Mouse (Mus musculus) gastrocnemius, postnatal 10 days (tissue): ENCODE results near the gene Ap4e1. TPM values are rescaled to one million over a fixed set of nuclear protein-coding genes. Genes with fewer than 3 reads are reported as not detected.
"Not testable (repeated sequence)": the region's sequence is repeated elsewhere in the genome, so short reads cannot be mapped to it uniquely, and the experiment has no call there.

Source experiments
- DNase-seq: peaks from one replicate; pipeline ENCODE4 v3.0.0; 2021; ENCODE audit warnings: mixed read lengths
- microRNA-seq, 2 experiments: library from miRNA; unstranded; fragments of <30 nt; microRNA quantifications; one replicate each; pipeline ENCODE4 v1.2.0; 2021
- total RNA-seq, 2 experiments: library from RNA; stranded (reverse); gene quantifications; 2 replicates each; pipeline ENCODE4 v1.2.3; 2021

Gene Ap4e1
- total RNA-seq, 2 experiments from 2014 or later = 9.8 to 11.8 TPM

DNA sequence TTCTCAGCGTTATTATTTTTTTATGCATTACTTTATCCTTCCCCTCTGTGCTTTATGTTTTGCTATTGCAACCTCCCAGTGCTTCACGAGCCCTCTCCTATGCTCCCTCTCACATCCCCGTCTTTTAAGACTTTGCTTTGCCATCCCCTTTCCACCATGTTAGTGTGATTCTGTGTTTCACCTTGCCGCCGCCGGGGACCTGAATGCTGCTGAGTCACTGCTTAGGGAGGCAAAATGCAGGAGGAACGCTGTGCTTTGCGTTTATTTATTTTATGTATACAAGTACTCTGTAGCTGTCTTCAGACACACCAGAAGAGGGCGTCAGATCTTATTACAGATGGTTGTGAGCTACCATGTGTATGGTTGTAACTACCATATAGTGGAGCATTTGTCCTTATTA is 69.1 kb downstream of the Ap4e1 start:
- no peak for DNase-seq

DNA sequence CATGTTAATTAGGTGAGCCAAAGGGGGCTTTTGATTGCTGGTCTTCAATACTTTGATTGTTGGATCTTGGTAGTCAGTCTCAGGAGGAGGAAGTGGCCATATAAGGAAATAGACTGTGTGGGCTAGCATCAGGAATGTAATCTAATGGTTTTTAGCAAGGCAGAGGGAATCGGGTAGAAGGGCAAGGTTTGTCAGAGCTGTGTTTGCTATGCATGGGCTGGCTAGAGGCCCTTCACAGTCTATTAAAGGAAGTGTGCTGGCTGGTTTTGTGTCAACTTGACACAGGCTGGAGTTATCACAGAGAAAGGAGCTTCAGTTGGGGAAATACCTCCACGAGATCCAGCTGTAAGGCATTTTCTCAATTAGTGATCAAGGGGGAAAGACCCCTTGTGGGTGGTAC is 70.5 kb downstream of the Ap4e1 start:
- not testable (repeated sequence) for DNase-seq

DNA sequence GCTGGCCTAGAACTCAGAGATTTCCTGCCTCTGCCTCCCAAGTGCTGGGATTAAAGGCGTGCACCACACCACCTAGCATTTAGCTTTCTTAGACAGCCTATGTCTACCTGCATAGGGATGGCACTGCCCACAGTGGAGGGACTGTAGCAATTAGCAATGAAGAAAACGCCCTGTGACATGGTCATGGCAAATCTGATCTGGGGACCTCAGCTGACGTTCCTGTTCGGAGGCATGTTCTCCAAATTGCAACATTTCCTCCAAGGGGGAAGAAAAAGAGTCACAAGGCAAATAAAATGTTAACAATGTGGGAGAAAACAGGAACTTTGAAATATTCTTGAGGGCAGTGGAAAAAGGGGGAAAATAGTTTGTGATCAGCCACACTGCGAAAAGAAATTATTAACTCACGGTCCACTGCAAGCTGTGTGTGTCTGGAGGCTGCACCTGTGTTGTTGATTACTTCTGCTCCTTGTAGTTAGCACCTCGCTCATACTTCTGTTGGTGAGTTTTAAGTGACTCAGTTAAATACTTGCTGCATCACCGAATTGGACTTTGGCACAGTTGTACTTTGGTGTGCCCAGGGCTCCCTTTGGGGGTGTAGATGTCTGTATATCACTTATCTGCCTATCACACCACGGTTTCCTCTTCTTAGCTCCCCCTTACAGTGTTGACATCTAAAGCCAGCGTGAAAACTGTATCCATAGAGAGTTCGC is 71.5 kb downstream of the Ap4e1 start:
- DNase-seq = no peak

DNA sequence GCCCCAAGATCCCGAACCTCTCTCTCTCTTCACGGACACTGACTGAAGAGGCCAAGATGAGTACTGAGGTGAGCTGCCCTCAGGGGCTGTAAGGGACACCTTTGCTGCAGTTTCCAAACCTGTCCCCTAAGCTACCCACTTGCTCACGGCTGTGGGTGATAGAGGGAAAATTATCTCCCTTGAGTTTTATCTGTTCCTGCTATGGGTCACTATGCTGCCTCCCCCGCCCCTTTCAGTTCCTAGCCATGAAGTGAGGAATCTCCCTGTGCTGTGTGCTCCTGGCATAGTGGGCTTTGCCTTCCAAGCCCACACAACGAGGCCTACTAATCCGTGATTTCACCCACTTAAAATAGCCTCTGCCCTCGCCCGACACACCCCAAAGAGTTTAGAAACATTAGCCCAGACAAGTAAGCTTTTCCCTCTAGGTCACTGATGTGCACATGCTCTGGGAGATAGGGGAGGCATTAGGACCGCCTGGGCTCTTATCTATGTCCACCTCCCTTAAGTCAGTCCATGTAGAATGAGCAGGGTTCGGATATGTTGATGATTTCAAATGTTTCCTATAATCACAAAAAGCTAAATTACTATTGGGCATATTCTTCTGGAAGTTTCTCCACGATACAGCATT is 72.2 kb downstream of the Ap4e1 start:
- no peak for DNase-seq

DNA sequence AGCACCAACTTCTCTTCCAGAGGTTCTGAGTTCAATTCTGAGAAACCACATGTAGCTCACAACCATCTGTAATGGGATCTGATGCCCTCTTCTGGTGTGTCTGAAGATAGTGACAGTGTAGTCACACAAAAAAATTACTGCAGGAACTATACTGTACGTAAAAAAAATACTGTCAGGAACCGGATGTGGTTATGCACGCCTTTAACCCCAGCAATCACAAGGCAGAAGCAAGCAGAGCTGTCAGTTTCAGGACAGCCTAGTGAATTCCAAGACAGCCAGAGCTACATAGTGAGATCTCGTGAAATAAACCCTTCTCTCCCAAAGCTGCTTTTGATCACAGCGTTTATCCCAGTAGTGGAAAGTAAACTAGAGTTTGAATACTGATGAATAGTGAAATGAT is 77.7 kb downstream of the Ap4e1 start:
- no peak for DNase-seq

DNA sequence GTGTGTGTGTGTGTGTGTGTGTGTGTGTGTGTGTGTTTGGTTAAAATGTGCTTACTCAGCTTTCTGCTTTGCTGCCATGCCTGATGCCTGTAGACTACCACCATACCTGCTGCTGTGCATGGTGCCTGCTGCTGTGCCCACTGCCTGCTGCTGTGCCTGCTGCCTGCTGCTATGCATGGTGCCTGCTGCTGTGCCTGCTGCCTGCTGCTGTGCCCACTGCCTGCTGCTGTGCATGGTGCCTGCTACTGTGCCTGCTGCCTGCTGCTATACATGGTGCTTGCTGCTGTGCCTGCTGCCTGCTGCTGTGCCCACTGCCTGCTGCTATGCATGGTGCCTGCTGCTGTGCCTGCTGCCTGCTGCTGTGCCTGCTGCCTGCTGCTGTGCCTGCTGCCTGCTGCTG is 81.6 kb downstream of the Ap4e1 start:
- DNase-seq = not testable (repeated sequence)

DNA sequence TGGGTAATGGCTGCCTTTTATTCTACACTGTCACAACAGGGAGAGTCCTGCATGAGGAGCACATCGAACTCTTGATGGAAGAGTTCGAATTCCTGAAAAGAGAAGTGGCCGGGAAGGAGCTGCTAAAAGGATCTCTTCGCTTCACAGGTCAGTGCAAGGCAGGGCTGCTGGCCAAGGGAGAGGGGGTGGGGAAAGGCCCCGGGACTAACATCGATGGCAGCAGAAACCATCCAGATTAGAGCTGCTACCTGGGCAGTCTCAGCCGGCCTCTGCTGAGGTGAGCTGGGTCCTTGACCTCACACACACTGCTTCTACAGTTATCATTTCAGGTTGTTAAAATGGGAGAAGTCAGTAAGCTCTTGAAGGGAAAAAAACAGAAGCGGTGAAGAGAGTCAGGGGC is 83.5 kb downstream of the Ap4e1 start:
- no peak for DNase-seq

DNA sequence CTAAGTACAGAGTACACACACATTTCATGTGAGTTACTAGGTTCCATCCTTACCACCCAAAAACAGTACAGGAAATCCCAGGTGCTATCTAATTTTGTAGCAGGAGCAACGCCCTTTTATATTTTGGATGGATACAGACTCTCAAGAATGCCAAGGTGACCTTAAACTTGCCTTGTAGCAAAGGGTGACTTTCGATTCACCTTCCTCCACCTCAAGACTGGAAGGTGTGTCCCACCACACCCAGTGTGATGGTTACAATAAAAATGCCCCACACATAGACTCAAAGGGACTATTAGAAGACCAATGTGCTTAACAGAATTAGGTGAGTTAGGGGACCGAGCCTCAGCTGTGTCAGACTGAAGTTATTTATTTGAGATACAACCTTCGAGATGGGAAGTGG is 100.5 kb downstream of the Ap4e1 start:
- no peak for DNase-seq

Small RNA genes within 50 kb of the gene (microRNA-seq; reads per million reads assigned to microRNA genes)
- gene Gm24081 = 0 reads per million in 2 experiments

Other genes with a start within 250 kb of the Ap4e1 start
- not detected for gene Usp50, start 225.2 kb upstream of the Ap4e1 start, total RNA-seq
- 10 to 100 TPM; 27.2 to 37.3 TPM for gene Trpm7, start 132.5 kb upstream of the Ap4e1 start, total RNA-seq
- 10 to 100 TPM; 52.7 to 55.7 TPM for gene Sppl2a, start 75.5 kb upstream of the Ap4e1 start, total RNA-seq
- 10 to 100 TPM; 15.5 to 16.4 TPM for gene Blvra, start 61.9 kb downstream of the Ap4e1 start, total RNA-seq
- 10 to 100 TPM in 1 of 2 experiments, 1 to 10 TPM in 1; 9.0 to 12.5 TPM for gene Ncaph, start 125.2 kb downstream of the Ap4e1 start, total RNA-seq
- 1 to 10 TPM; 6.7 to 8.0 TPM for gene Itpripl1, start 134.7 kb downstream of the Ap4e1 start, total RNA-seq
- under 1 TPM; 0.52 to 0.93 TPM for gene 1810024B03Rik, start 199.6 kb downstream of the Ap4e1 start, total RNA-seq
- gene Snrnp200, start 199.7 kb downstream of the Ap4e1 start, total RNA-seq = 10 to 100 TPM; 44.2 to 47.0 TPM
- gene Ciao1, start 239.1 kb downstream of the Ap4e1 start, total RNA-seq = 10 to 100 TPM; 43.2 to 49.9 TPM
- 10 to 100 TPM; 39.0 to 41.8 TPM for gene Tmem127, start 239.2 kb downstream of the Ap4e1 start, total RNA-seq